Mouse (Mus musculus) CH12.LX (cell line): ENCODE measurements around the gene Enox2.

Source experiments
- CHD2 ChIP-seq: IDR thresholded peaks from 2 replicates; pipeline ENCODE4 v1.6.1; 2011; ENCODE audit warnings: low read length, improper control_type of control experiment
- CTCF ChIP-seq, 2 experiments: IDR thresholded peaks in 1 of 2; conservative IDR thresholded peaks in 1 of 2; 2 replicates each; pipeline ENCODE4 v1.5.1; 2011 to 2012; ENCODE audit warnings: low read depth in 2 of 2, low read length in 2 of 2, improper control_type of control experiment in 1 of 2, inconsistent platforms in 1 of 2, mild to moderate bottlenecking in 1 of 2, moderate library complexity in 1 of 2
- GABPA ChIP-seq: IDR thresholded peaks from 2 replicates; pipeline ENCODE4 v1.6.1; 2012; ENCODE audit warnings: low read depth, low read length, improper control_type of control experiment, inconsistent platforms; ENCODE audit not compliant: insufficient replicate concordance
- HCFC1 ChIP-seq: IDR thresholded peaks from 2 replicates; pipeline ENCODE4 v1.6.1; 2012; ENCODE audit warnings: low read depth, mild to moderate bottlenecking, inconsistent platforms, low read length, improper control_type of control experiment
- JUN ChIP-seq: IDR thresholded peaks from 2 replicates; pipeline ENCODE4 v1.6.1; 2011; ENCODE audit warnings: low read depth, mild to moderate bottlenecking, low read length, improper control_type of control experiment, moderate library complexity; ENCODE audit not compliant: insufficient read depth
- MAX ChIP-seq: IDR thresholded peaks from 2 replicates; pipeline ENCODE4 v1.6.1; 2011; ENCODE audit warnings: low read length, improper control_type of control experiment
- MXI1 ChIP-seq: IDR thresholded peaks from 2 replicates; pipeline ENCODE4 v1.6.1; 2011; ENCODE audit warnings: mild to moderate bottlenecking, low read depth, low read length, improper control_type of control experiment
- NRF1 ChIP-seq: IDR thresholded peaks from 2 replicates; pipeline ENCODE4 v1.6.1; 2014; ENCODE audit warnings: low read depth, mild to moderate bottlenecking, inconsistent platforms, low read length, improper control_type of control experiment, moderate library complexity
- POLR2A ChIP-seq: IDR thresholded peaks from 2 replicates; pipeline ENCODE4 v1.6.1; 2011; ENCODE audit warnings: low read depth, mild to moderate bottlenecking, improper control_type of control experiment, low read length
- POLR2AphosphoS2 ChIP-seq: IDR thresholded peaks from 2 replicates; pipeline ENCODE4 v1.6.1; 2011; ENCODE audit warnings: low read depth, low read length, improper control_type of control experiment
- ZMIZ1 ChIP-seq: IDR thresholded peaks from 2 replicates; pipeline ENCODE4 v1.6.1; 2012; ENCODE audit warnings: low read depth, mild to moderate bottlenecking, inconsistent platforms, low read length, improper control_type of control experiment

DNA sequence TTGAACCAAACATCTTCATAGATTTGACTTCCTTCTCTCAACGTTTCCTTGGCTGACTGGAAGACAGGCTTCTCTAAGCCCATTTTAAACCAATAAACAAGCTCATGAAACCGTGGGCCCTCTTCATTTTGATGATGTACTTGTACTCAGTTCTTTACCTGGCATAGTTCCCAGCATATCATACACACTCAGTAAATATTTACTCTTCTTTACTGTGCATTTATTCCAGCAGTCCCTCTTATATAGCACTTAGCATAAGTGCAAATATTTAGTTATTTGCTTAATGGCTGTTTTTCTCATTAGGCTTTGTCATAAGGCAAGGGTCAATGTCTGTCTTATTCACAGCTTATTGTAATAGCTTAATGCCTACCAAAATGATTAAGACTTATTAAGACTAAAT, 133.8 kb downstream of the Enox2 start:
- TF ChIP-seq CTCF (conservative IDR thresholded peaks at IDR 0.05 in 1 of 2, IDR thresholded peaks at IDR 0.05 in 1 of 2; ENCODE audit: low read depth in 2 of 2, low read length in 2 of 2) (no peak), HCFC1 (no peak), NRF1 (no peak), ZMIZ1 (no peak), GABPA (no peak), POLR2AphosphoS2 (no peak), JUN (no peak), CHD2 (no peak), MAX (no peak), MXI1 (no peak), POLR2A (no peak)
